Mouse (Mus musculus) gastrocnemius, postnatal 4 days (tissue): Measurements from ENCODE around the gene Son. TPM values are rescaled to one million over a fixed set of nuclear protein-coding genes. Genes with fewer than 3 reads are reported as not detected.

Experiments
- DNase-seq, 2 experiments: peaks; one replicate each; pipeline ENCODE4 v3.0.0; 2021 to 2022; ENCODE audit warnings: low spot score in 2 of 2, mixed read lengths in 2 of 2
- long read RNA-seq, 2 experiments: library from polyadenylated mRNA; stranded (forward); transcript quantifications; one replicate each; pipeline ENCODE4 v2.0.0; 2021
- total RNA-seq, 2 experiments: library from RNA; stranded (reverse); gene quantifications; 2 replicates each; pipeline ENCODE4 v1.2.3; 2021

Son gene
- total RNA-seq = 100 to 1,000 TPM; 169 to 203 TPM
- long read RNA-seq, experiment 1, full-length matches to known transcripts = 7 of 43 reads
- long read RNA-seq, experiment 1, partial matches to known transcripts = 33 of 43 reads
- long read RNA-seq, experiment 1, other reads (novel, unspliced or antisense) = 3 of 43 reads
- long read RNA-seq, experiment 2, full-length matches to known transcripts = 16 of 61 reads
- long read RNA-seq, experiment 2, partial matches to known transcripts = 40 of 61 reads
- long read RNA-seq, experiment 2, other reads (novel, unspliced or antisense) = 5 of 61 reads

DNA sequence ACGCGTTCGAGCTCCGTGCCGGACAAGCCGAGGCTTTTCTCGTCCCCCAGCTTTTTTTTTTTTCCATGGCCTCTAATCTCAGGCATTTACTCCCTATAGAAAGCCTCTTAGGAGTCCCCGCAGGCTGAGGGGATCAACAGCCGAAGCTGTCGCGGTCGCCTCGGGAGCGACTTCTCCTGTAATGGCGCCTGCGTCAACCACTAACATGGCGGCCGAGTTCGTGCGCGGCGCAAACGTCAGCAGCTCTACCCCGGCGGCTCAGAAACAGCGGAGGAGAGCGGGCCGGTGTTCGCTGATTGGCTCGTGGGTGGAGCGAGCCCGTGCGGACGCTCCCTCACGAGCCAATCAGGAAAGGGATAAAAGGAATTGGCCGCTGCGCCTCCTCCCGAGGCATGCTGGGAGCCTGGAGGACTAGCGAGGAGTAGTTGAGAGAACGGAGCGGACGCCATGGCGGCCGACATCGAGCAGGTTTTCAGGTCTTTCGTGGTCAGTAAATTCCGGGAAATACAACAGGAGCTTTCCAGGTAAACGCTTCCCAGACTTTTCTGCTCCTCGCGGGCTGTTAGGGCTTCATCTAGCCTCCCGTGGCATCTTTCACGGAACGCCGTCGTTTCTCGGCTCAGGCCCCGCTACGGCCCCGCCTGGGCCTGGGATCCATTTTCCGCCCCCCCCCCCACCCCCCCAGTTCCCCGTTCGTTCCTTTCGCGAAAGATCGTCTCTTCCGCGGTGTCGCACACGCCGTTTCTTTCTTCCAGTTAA lies at the start of gene Son:
Gene Son (plus strand): TSS at position 46 of the 759 bp plus-strand sequence.
- DNase-seq = peak; percentile 87 to 95

DNA sequence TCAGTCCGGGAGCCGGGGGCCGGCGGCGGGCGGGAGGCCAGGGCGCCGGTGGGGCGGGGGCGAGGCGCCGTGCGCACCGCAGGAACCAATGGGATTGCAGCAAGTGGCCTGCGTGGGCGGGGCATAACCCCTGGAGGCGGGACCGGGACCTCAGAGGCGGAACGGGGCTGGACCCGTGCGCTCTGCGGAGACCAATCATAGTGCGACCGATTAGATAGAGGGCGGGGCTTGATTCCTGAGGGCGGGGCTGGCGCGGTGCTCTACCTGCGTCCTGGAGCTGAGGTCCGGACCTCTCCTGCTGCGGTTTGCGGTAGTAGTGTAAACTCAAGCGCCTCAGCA lies 49.7 kb upstream of the Son start, which contains the start of gene Tmem50b:
Gene Tmem50b (minus strand): TSS at position 129 of the 339 bp plus-strand sequence.
- DNase-seq = peak; percentile 94 to 98

- no peak for DNase-seq
Observed at GRCm38 (mm10) chr16:91599242-91599641, 48.1 kb upstream of the Son start.

DNA sequence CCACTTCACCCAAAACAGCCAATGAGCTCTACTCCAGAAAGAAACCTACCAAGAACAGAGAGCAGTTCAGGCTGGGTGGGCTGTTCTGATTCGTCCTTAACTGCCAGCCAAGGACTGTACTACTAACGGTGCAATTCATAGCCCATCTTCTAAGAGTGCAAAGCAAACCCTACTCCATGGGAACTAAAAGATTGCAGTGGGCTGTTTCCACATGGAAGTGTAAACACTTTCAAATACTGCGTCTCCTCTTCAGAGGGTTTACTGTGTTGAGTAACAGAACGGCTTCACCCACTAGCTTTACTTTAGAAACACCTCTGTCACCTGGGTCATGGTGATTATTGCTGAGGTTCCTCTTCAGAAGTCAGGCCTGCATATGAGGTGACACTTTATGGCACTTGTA lies 46.2 kb upstream of the Son start:
- DNase-seq = no peak

DNA sequence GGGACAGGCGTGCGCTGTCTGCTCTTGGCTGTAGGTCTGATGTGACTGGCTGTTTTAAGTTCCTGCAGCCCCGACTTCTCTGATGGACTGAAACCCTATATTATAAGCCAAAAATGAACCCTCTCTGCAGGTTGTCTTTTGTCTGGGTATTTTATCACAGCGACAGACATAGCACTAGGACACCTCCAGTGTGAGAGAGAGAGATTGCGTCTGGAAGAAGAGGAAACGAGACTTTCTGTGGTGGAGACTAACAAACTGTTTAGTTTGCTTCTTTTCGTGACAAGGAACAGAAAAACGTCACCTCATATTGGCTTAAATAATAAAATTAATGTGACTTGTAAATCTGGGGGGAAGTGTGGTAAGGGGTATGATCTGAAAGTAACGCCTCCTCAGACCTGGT lies 45.6 kb upstream of the Son start:
- no peak for DNase-seq

DNA sequence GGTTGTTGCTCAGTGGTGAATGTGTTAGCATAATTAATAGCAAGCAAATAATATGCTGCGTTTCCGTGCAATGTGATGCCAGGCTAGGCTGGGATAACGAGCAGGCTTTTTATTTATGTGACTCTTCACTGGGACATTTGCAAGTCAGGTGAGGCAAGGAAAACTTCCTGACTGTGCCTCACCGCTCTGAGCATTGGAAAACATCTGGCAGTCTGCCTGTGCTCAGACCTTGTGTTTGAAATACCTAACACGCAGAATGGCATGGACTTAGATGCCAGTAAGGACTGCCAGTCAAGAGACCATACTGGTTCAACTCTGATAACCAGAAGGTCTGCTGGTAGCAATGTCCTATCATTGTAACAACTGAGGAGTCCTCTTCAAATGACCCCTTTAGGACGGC lies 42.1 kb upstream of the Son start:
- no peak for DNase-seq

GRCm38 (mm10) chr16:91606958-91607357 lies 40.3 kb upstream of the Son start:
- no peak for DNase-seq

DNA sequence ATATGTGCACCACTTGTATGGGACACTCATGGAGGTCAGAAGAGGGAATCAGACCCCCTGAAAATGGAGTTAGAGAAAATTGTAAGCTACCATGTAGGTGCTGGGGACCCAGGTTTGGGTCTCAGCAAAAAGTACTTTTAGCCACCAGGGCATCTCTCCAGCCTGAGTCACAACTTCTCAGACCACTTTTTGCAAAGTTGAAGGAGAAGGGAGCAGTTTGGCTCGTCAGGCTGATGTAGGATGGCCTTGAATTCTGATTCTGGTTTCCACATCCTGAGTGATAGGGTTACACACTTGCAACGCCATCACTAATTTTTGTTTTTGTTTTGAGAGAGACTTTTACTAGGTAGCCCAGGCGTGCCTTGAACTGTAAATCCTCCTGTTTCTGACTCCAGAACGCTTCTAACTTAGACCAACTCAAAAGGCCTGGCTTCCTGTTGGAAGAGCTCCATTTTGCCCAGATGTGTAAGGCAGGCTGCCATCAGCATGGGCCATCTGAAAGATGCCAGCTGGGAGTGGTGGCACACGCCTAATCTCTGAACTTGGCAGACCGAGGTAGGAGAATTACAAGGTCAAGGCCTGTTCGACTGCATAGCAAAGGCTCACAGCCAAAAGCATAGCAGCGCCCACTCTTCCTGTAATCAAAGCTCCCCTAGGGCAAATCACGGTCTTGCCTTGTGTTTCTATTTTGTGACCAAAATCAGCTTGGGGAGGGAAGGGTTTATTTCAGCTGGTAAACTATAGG lies 37.6 kb upstream of the Son start:
- DNase-seq = peak in 1 of 2 experiments; percentile 38

DNA sequence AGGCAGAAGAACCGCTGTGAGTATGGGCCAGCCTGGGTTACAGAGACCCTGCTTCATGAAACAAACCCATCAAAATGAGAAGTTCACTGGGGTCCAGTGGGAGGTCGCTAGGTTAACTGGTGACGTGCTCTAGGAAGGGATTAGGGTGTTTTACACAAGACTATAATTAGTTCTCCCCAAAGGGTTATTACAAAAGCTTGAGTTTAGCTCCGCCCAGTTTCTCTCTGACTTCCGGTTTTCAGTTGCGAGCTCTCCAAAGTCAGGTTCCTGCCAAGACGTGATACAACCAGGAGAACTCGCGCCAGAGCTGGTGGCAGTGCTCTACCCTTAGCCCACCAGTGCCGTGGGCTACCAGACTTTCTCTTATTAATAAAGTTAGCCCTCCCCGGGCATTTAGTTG lies 36.1 kb upstream of the Son start:
- no peak for DNase-seq

GRCm38 (mm10) chr16:91612525-91612924 lies 34.8 kb upstream of the Son start:
- no peak for DNase-seq

- DNase-seq = no peak
Observed at GRCm38 (mm10) chr16:91614552-91614951, 32.8 kb upstream of the Son start.

- DNase-seq = peak; percentile 40 to 67
Observed at GRCm38 (mm10) chr16:91618511-91619501, 28.5 kb upstream of the Son start, which contains the start of gene Dnajc28. Dnajc28 (minus strand) TSS chr16:91619026.

DNA sequence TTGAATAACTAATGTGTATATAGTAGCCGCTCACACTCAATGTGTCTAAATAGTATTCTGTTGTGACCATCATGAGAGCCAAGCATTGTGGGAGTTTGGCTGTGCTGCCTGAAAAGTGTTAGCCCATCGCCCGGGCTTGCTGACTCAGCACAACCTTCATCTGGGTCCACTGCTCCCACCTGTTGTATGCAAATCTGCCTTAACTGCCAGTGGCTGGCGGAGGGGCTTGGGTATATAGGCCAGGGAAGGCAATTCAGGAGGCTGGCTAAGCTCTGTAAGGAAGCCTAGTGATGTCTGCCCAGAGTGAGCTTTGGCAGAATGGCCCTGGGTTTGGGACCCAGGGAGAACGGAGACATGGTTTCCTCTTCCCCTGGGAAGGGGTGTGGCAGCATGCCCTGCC lies 27.1 kb upstream of the Son start:
- no peak for DNase-seq

DNA sequence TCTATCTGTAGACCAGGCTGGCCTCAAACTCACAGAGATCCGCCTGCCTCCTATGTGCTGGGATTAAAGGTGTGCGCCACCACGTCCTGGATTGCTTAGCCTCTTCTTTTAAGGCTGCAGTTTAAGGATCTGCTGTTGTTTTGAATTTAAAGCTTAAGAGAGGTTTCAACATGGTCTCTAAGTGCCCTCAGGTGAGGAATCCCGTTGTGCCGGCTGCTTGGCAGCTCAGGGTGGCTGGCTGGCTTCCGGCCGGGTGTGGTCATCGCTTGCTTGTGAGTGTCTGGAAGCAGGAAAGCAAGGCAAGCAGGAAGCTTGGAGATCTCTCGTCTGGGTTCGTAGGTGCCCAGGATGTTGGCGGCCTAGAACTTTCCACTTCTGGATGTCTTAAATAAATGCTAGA lies 26.3 kb upstream of the Son start:
- no peak for DNase-seq

GRCm38 (mm10) chr16:91623074-91623473 lies 24.2 kb upstream of the Son start:
- no peak for DNase-seq

- DNase-seq = no peak
Observed at GRCm38 (mm10) chr16:91627831-91628230, 19.5 kb upstream of the Son start.

DNA sequence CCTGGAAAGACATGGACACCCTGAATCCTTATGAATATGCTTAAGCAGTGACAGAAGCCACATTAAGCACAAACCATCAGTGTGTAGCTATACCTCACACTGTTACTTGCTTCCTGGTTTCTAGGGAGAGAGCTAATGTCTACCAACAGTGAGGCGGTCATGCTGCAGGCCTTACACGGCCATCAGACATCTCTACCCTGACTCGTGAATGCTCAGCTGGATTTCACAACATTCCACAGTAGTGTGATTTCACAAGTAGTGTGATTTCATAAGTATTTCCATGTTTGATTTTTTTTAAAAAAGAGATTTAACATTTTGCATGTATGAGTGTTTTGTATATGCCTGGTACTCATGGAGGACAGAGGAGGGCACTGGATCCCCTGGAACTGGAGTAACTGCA lies 18.6 kb upstream of the Son start:
- no peak for DNase-seq

GRCm38 (mm10) chr16:91629749-91630148 lies 17.6 kb upstream of the Son start:
- DNase-seq = no peak

DNA sequence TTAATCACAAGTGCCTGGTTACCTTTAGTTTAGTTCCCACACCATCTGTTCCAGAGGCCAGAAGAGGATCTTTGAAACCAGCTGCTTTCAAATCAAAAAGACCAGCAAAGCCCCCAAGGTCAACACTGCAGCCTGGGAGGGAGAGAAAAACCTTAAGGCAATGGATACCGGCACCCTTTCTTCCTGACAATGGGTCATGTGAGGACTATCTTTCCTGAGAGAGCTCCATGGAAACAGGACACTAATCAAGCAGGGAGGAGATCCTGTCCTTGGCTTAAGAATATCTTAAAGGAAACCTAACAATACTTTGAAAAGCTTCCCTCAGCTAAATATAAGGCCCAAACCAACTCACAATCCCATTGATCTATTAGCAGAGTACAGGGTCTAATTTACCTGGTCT lies 16.7 kb upstream of the Son start:
- no peak for DNase-seq

DNA sequence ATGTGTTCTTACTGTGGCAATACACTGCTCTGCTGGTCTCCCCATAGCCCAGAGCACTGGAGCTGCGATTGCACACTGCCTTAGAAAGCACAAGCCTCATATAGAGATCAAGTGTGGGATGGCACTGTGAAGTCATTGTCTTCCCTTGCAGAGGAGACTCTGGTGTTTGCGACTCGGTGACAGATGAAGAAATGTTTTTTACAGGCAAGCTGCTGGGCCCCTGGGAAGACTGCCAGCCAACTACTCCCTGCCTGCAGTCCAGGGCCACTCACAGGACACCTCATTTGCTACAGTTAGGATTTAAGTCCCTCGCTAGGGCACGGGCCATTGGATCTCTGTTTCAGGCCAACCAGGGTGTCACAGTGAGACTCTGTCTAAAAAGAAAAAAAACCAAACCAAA lies 14.9 kb upstream of the Son start:
- DNase-seq = no peak

DNA sequence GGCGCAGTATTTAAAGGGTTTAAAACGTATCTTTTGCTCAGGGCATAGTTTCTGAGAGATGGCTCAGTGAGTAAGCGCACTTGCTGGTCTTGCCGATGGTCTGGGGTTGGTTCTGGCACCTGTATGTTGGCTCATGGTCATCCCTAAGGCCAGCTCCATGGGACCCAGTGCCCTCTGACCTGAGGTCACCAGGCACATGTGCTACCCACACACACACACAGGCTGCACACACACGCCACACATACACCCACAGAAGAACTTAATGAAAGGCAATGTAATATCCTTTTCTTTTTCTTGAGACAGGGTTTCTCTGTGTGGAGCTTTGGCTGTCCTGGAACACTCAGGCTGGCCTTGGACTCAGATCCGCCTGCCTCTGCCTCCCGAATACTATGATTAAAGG lies 14.4 kb upstream of the Son start:
- no peak for DNase-seq
